Mouse (Mus musculus): Measurements from ENCODE around the gene Rft1.

Gene Rft1

DNA sequence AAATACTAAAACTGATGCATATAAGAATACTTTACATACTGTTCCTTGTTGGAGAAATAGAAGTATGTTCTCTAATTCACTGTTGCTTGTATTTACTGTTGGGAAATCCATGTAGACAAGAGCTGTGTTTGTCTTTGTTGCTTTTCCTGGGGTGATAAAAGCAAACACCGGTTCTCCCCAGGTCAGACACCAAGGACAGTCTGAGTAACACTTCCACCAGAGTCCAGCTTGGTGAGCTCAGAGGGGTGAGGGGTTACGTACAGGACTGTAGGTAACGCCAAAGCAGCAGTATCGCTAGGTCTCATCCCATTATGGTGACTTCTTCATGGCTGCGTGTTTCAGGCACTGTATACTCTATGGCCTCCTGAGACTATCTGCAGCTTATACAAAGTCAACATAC is 80.5 kb downstream of the Rft1 start:
- no peak for DNase-seq (ENCODE audit: low spot score)

DNA sequence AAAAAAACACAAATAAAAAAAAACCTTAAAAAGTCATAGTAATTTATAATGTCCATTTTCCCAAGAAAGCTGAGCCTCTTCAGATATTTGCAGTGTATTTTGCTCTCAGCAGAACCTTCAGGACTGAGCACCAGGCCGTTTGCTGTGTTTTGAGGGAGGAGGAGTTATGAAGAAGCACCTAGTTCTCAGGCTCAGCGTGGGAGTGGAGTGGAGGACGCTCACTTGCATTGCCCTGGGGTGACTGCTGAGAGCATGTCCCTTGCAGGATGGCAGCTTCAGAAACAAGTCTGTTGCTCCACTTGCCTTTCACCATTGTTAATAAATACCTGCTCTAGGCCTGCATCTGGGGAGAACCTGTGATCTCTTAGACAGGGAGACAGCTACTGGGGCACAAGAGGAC is 81.7 kb downstream of the Rft1 start:
- DNase-seq (ENCODE audit: low spot score) = no peak

DNA sequence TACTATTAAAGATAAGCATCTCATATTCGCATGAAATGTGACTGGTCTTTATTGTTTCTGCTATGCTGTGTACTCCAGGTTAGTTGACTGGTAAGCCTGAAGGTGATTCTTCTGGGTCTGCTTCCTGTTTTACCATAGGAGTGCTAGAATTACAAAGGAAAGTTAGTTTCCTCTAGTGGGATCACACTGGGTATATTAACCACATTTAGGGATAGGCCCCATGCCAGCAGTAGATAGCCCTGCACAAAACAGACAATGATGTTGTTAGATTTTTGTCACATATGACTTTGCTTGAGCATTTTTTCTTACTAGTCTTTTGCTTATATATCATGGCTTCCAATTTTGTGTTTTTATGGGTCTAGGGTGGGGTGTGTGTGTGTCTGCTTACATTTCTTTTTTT is 82.3 kb downstream of the Rft1 start:
- no peak for DNase-seq (ENCODE audit: low spot score)
